Mouse (Mus musculus) liver, embryonic 13.5 days (tissue): Measurements from ENCODE around the gene Cggbp1. TPM values are rescaled to one million over a fixed set of nuclear protein-coding genes. Genes with fewer than 3 reads are reported as not detected.

Experiments used
- ATAC-seq: fragments of 200-750 bp; cut with Nextera tagmentation; 2 replicates; pipeline ENCODE4 v1.8.0; 2017; ENCODE audit warnings: low read depth, mild to moderate bottlenecking, moderate number of reproducible peaks, moderate library complexity
- DNase-seq: peaks from one replicate; pipeline ENCODE4 v3.0.0; 2022
- H3K27ac ChIP-seq: fragments of 300-500 bp; sonication (generic); 2 replicates; pipeline ENCODE4 v1.5.1; 2015; ENCODE audit warnings: moderate library complexity, mild to moderate bottlenecking, inconsistent platforms
- H3K27me3 ChIP-seq: fragments of 300-500 bp; sonication (generic); 2 replicates; pipeline ENCODE4 v1.6.1; 2015; ENCODE audit warnings: mild to moderate bottlenecking, inconsistent platforms
- H3K36me3 ChIP-seq: fragments of 300-500 bp; sonication (generic); 2 replicates; pipeline ENCODE4 v1.6.1; 2015; ENCODE audit warnings: mild to moderate bottlenecking, inconsistent platforms
- H3K4me1 ChIP-seq: fragments of 300-500 bp; sonication (generic); replicated peaks from 2 replicates; pipeline ENCODE4 v1.6.1; 2015; ENCODE audit warnings: inconsistent platforms
- H3K4me2 ChIP-seq: fragments of 300-500 bp; sonication (generic); 2 replicates; pipeline ENCODE4 v1.6.1; 2015; ENCODE audit warnings: inconsistent platforms, mild to moderate bottlenecking, moderate library complexity
- H3K4me3 ChIP-seq: fragments of 300-500 bp; sonication (generic); replicated peaks from 2 replicates; pipeline ENCODE4 v1.5.1; 2015; ENCODE audit warnings: mild to moderate bottlenecking, inconsistent platforms
- H3K9ac ChIP-seq: fragments of 300-500 bp; sonication (generic); 2 replicates; pipeline ENCODE4 v1.6.1; 2015; ENCODE audit warnings: mild to moderate bottlenecking, inconsistent platforms
- H3K9me3 ChIP-seq: fragments of 300-500 bp; sonication (generic); replicated peaks from 2 replicates; pipeline ENCODE4 v1.6.1; 2016; ENCODE audit warnings: inconsistent platforms
- WGBS: fragments of 180-500 bp; shearing (Covaris S2); methylation state at CpG from one replicate; pipeline ENCODE4 v1.1.7; 2015; ENCODE audit not compliant: insufficient replicate concordance; 5-methylcytosine and 5-hydroxymethylcytosine counted together
- polyA plus RNA-seq: library from polyadenylated mRNA; unstranded; fragments of >200 nt; fragmentation: Nextera tagmentation; extraction: Ambion mirVana; gene quantifications from 2 replicates; pipeline ENCODE4 v1.2.1, GENCODE M21; 2015

The Cggbp1 gene
- polyA plus RNA-seq, 1 experiment from 2014 or later = 23.2 TPM

DNA sequence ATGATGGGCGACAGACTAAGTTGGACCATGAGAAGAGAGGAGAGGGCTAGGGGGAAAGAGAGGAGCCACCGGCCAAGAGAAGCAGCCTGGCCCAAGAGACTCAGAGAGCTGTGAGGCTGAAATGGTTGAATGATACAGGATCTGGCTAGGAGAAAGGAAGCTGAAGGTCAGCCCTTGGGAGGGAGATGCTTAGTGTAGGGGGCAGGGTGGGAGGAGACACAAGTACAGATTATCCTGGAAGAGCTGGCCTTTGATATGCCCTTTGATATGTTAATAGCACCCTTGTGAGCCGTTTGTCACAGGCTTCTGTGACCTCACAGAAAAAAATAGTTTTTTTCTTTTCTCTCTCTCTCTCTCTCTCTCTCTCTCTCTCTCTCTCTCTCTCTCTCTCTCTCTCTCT lies 33.3 kb downstream of the Cggbp1 start:
- no peaks in the 10 kb centered on the region for H3K27me3 ChIP-seq
- 46% methylated on average over 3 of the region's 3 CpGs for WGBS
- no peak overlapping the region for H3K27ac ChIP-seq
- DNase-seq = no peak
- no peak overlapping the region for H3K4me2 ChIP-seq
- H3K4me3 ChIP-seq = no peak overlapping the region
- 0 out of 2 replicates have a peak, but pooled peaks cover 4% of the 10 kb centered on the region for H3K9me3 ChIP-seq
- no peaks in the 10 kb centered on the region for H3K36me3 ChIP-seq
- peaks cover 5% of the 10 kb centered on the region; the same call in 1 of the 2 replicates for H3K4me1 ChIP-seq
- ATAC-seq = no peak
- H3K9ac ChIP-seq = no peak overlapping the region

DNA sequence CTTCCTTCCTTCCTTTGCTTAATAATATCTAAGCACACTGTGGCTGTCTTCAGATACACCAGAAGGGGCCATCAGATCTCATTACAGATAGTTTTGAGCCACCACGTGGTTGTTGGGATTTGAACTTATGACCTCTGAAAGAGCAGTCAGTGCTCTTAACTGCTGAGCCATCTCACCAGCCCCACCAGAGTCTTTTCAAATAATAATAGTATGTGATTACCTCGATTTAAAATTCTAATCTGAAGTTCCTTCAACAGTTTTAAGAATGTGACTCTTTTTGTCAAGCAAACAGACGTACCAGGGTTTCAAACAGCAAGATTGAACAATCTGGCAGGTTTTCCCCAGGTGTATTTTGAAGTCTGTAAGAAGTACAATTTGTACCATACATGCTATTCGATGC lies 33.8 kb downstream of the Cggbp1 start:
- H3K36me3 ChIP-seq = no peaks in the 10 kb centered on the region
- H3K4me2 ChIP-seq = no peak overlapping the region
- DNase-seq (no peak), ATAC-seq (no peak)
- H3K27ac ChIP-seq = no peak overlapping the region
- no peaks in the 10 kb centered on the region for H3K27me3 ChIP-seq
- WGBS = 37% methylated on average over 4 of the region's 4 CpGs
- H3K9me3 ChIP-seq = 0 out of 2 replicates have a peak, but pooled peaks cover 4% of the 10 kb centered on the region
- no peak overlapping the region for H3K9ac ChIP-seq
- H3K4me3 ChIP-seq = no peak overlapping the region
- peaks cover 5% of the 10 kb centered on the region; the same call in 1 of the 2 replicates for H3K4me1 ChIP-seq

DNA sequence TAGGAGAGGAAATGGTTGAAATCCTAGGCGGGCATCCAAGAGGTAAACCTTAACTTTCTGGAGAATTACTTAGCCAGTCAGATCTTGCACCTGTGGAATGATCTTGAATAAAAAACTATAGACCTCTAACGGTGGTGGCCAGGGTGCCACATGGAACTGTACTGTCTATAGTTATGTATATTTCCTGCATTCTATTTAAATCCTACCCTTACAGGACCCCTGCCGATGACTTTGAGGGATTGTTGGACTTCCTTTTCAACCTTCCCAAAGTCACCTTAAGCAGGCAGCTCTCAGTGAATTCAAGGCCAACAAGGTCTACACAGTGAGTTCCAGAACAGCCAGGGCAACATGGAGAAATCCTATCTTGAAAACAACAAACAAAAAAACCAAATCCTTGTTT lies 37.7 kb downstream of the Cggbp1 start:
- Histone ChIP-seq H3K27ac (no peak overlapping the region), H3K27me3 (no peaks in the 10 kb centered on the region), H3K4me2 (no peak overlapping the region), H3K4me3 (no peak overlapping the region), H3K9me3 (0 out of 2 replicates have a peak, but pooled peaks cover 4% of the 10 kb centered on the region), H3K9ac (no peak overlapping the region), H3K4me1 (peaks cover under 1% of the 10 kb centered on the region; the same call in 1 of the 2 replicates), H3K36me3 (no peaks in the 10 kb centered on the region)
- ATAC-seq (no peak), DNase-seq (no peak)
- 78% methylated on average over 3 of the region's 3 CpGs for WGBS

DNA sequence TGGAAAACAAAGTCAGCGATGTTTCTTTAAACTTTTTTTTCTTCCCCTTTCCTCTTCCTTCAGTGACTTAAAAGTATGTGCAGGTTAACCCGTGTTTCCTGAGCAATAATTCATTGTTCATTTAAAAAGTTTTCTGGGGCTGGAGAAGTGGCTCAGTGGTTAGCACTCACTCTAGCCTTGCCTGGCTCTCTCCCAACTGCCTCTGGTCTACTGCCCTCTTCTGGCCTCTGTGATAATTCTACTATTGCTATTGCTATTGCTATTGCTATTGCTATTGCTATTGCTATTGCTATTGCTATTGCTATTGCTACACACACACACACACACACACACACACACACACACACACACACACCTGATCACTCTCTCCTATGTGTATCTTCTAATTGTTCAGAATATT lies 47.3 kb downstream of the Cggbp1 start:
- no peaks in the 10 kb centered on the region for H3K27me3 ChIP-seq
- DNase-seq (no peak), ATAC-seq (no peak)
- H3K9me3 ChIP-seq = no peaks in the 10 kb centered on the region
- H3K9ac ChIP-seq = no peak overlapping the region
- no peak overlapping the region for H3K27ac ChIP-seq
- no peak overlapping the region for H3K4me2 ChIP-seq
- H3K36me3 ChIP-seq = no peaks in the 10 kb centered on the region
- H3K4me1 ChIP-seq = no peaks in the 10 kb centered on the region
- 55% methylated on average over 2 of the region's 2 CpGs for WGBS
- H3K4me3 ChIP-seq = no peak overlapping the region

- 23% methylated on average over 2 of the region's 2 CpGs for WGBS
- no peaks in the 10 kb centered on the region for H3K27me3 ChIP-seq
- H3K36me3 ChIP-seq = no peaks in the 10 kb centered on the region
- no peak overlapping the region for H3K27ac ChIP-seq
- no peak overlapping the region for H3K4me2 ChIP-seq
- no peak for DNase-seq
- no peaks in the 10 kb centered on the region for H3K9me3 ChIP-seq
- ATAC-seq = no peak
- H3K9ac ChIP-seq = no peak overlapping the region
- no peaks in the 10 kb centered on the region for H3K4me1 ChIP-seq
- H3K4me3 ChIP-seq = no peak overlapping the region
These were observed 51.5 kb downstream of the Cggbp1 start for GRCm38 (mm10) chr16:64903328-64903727.

DNA sequence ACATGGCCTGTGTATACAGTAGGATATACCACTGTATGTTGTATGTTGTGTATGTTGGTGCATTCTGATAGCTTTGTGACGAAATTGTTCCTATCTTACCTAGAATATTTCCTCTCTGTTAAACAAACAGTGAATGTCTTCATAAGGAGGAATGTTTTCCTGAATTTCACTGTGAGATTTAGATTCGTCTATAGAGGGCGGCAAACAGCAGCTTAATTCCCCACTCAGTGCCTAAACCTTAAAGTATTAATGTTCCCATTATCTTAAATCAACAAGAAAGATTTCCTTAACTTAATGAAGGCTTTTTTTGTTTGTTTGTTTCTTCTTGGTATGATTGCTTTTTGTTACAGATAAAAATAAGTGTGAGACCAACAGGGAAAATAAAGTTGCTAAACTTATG lies 55.3 kb downstream of the Cggbp1 start:
- Histone ChIP-seq H3K27me3 (no peaks in the 10 kb centered on the region), H3K4me2 (no peak overlapping the region), H3K4me1 (no peaks in the 10 kb centered on the region), H3K9ac (no peak overlapping the region), H3K27ac (no peak overlapping the region), H3K4me3 (no peak overlapping the region), H3K36me3 (no peaks in the 10 kb centered on the region), H3K9me3 (no peaks in the 10 kb centered on the region)
- 21% methylated on average over 3 of the region's 3 CpGs for WGBS
- DNase-seq (no peak), ATAC-seq (no peak)

- H3K27ac ChIP-seq = no peak overlapping the region
- DNase-seq (no peak), ATAC-seq (no peak)
- H3K36me3 ChIP-seq = no peaks in the 10 kb centered on the region
- H3K4me1 ChIP-seq = no peaks in the 10 kb centered on the region
- H3K4me2 ChIP-seq = no peak overlapping the region
- no peaks in the 10 kb centered on the region for H3K9me3 ChIP-seq
- H3K4me3 ChIP-seq = no peak overlapping the region
- no peak overlapping the region for H3K9ac ChIP-seq
- no peaks in the 10 kb centered on the region for H3K27me3 ChIP-seq
- 70% methylated on average over 10 of the region's 10 CpGs for WGBS
These were observed 57.0 kb downstream of the Cggbp1 start for GRCm38 (mm10) chr16:64908747-64909146.

Other genes with a start within 250 kb of the Cggbp1 start
- not detected in 2 replicates for gene Csnka2ip, start 249.6 kb upstream of the Cggbp1 start, polyA plus RNA-seq
- gene 4930453N24Rik, start 80.8 kb upstream of the Cggbp1 start, polyA plus RNA-seq = 11.9 and 13.2 TPM in 2 replicates
- 2.4 and 3.3 TPM in 2 replicates for gene Zfp654, start 344 bp upstream of the Cggbp1 start, polyA plus RNA-seq